Mouse (Mus musculus) skeletal muscle tissue, adult 2 months (tissue): ENCODE measurements around the gene Sh3bp5l.
"Not testable (repeated sequence)": the region's sequence is repeated elsewhere in the genome, so short reads cannot be mapped to it uniquely, and the experiment has no call there.

Experiments
- DNase-seq: peaks from one replicate; pipeline ENCODE4 v3.0.0-alpha.2; 2012; ENCODE audit warnings: low read depth, low spot score

Gene Sh3bp5l

GRCm38 (mm10) chr11:58322824-58323569, 7.5 kb upstream of the Sh3bp5l start:
- DNase-seq: peak; percentile 98

- no peak for DNase-seq
These were observed 6.8 kb upstream of the Sh3bp5l start for GRCm38 (mm10) chr11:58323570-58324340.

- DNase-seq: no peak
These were observed 5.8 kb upstream of the Sh3bp5l start for GRCm38 (mm10) chr11:58324614-58325229.

- no peak for DNase-seq
These were observed 3.7 kb upstream of the Sh3bp5l start for GRCm38 (mm10) chr11:58326781-58327180.

- no peak for DNase-seq
These were observed 633 bp upstream of the Sh3bp5l start for GRCm38 (mm10) chr11:58329906-58330275.

- DNase-seq: no peak
These were observed 598 bp downstream of the Sh3bp5l start for GRCm38 (mm10) chr11:58331149-58331495.

GRCm38 (mm10) chr11:58331546-58331945, 1.0 kb downstream of the Sh3bp5l start:
- DNase-seq: no peak

- DNase-seq: peak; percentile 62
These were observed 4.2 kb downstream of the Sh3bp5l start for GRCm38 (mm10) chr11:58334746-58335145.

GRCm38 (mm10) chr11:58346745-58347144, 16.2 kb downstream of the Sh3bp5l start:
- DNase-seq: no peak

GRCm38 (mm10) chr11:58350628-58351027, 20.1 kb downstream of the Sh3bp5l start:
- DNase-seq: no peak

GRCm38 (mm10) chr11:58351179-58351578, 20.7 kb downstream of the Sh3bp5l start:
- DNase-seq: no peak

GRCm38 (mm10) chr11:58352681-58353548, 22.4 kb downstream of the Sh3bp5l start:
- DNase-seq: no peak

GRCm38 (mm10) chr11:58353709-58354108, 23.2 kb downstream of the Sh3bp5l start:
- no peak for DNase-seq

GRCm38 (mm10) chr11:58354476-58354875, 24.0 kb downstream of the Sh3bp5l start:
- DNase-seq: no peak

- DNase-seq: no peak
These were observed 24.4 kb downstream of the Sh3bp5l start for GRCm38 (mm10) chr11:58354927-58355326.

GRCm38 (mm10) chr11:58357042-58357441, 26.5 kb downstream of the Sh3bp5l start:
- DNase-seq: no peak

GRCm38 (mm10) chr11:58357844-58358534, 27.5 kb downstream of the Sh3bp5l start:
- no peak for DNase-seq

GRCm38 (mm10) chr11:58362562-58362961, 32.0 kb downstream of the Sh3bp5l start:
- DNase-seq: not testable (repeated sequence)

- no peak for DNase-seq
These were observed 33.9 kb downstream of the Sh3bp5l start for GRCm38 (mm10) chr11:58364454-58364853.

GRCm38 (mm10) chr11:58366191-58366590, 35.7 kb downstream of the Sh3bp5l start:
- not testable (repeated sequence) for DNase-seq

GRCm38 (mm10) chr11:58377273-58377672, 46.7 kb downstream of the Sh3bp5l start:
- DNase-seq: no peak
